Mouse (Mus musculus) left cerebral cortex, adult 18-20 months (tissue): ENCODE measurements around the gene Naaladl1. TPM values are rescaled to one million over a fixed set of nuclear protein-coding genes. Genes with fewer than 3 reads are reported as not detected.
"Not testable (repeated sequence)": the region's sequence is repeated elsewhere in the genome, so short reads cannot be mapped to it uniquely, and the experiment has no call there.

ENCODE experiments used
- DNase-seq, 2 experiments: peaks; one replicate each; pipeline ENCODE4 v3.0.0; 2021 to 2022; ENCODE audit warnings: low spot score in 2 of 2, mixed read lengths in 1 of 2
- total RNA-seq, 2 experiments: library from RNA; stranded (reverse); gene quantifications; 2 replicates each; pipeline ENCODE4 v1.2.3; 2021

Naaladl1 gene
- total RNA-seq, 2 experiments from 2014 or later = 0.14 to 0.21 TPM

DNA sequence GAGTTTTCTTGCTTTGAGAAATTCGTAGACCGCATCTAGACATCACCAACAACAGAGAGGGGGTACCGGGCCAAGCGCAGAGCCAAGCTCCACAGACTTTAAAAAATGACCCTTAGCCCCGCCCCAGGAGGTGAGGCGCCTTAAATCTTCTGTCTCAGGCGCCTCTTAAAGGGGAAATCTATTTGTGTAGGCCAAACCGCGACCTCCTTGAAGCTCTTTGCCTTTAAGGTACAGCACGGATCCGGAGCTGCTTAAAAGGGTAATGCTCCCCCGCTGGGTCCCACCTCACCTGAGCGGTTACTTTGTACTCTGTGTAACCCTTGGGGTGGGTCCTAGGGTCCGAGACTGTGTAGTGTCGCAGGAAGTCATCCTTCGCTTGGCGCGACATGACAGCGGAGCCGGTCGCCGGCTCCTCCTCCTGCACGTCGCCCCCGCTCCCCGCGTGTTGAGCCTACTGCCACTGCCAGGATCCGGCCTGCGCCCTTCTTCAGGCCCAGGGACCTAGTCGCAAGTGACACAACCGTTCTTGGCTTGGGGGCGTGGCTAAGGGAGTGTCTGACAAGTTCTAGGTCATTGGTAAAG is 22.3 kb downstream of the Naaladl1 start, which contains the start of gene Snx15:
Snx15 (minus strand) TSS at position 545 of the 582 bp plus-strand sequence.
- DNase-seq = peak; percentile 93 to 94

DNA sequence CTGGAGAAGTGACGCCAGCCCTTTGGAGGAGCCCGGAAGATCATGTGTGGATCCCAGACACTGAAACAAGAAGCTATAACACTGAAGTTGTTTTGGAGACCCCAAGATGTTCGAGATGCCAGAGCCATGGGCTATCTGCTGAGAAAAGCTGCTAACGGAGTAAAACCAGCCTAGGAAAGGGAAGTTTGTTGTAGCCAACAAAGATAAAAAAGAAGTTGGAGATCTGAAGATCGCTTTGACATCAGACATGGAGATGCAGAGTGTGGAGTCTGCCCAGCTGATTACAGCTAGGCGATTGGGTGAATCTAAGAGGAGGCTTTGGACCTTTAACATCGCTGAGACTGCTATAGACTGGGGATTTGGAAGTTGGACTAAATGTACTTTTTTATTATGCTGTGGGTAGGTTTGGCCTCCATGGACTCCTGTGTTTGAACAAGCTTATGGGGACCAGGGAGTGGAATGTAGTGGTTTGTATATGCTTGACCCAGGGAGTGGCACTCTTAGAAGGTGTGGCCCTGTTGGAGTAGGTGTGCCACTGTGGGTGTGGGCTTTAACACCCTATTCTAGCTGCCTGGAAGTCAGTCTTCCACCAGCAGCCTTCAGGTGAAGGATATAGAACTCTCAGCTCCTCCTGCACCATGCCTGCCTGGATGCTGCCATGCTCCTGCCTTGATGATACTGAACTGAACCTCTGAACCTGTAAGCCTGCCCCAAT is 25.0 kb downstream of the Naaladl1 start:
- not testable (repeated sequence) for DNase-seq

- no peak for DNase-seq
These were observed 26.7 kb downstream of the Naaladl1 start for GRCm38 (mm10) chr19:6132171-6132827.

- not testable (repeated sequence) for DNase-seq
These were observed 27.6 kb downstream of the Naaladl1 start for GRCm38 (mm10) chr19:6133197-6133596.

- no peak for DNase-seq
These were observed 30.8 kb downstream of the Naaladl1 start for GRCm38 (mm10) chr19:6136397-6136796.

- DNase-seq = no peak
These were observed 34.1 kb downstream of the Naaladl1 start for GRCm38 (mm10) chr19:6139701-6140100.

DNA sequence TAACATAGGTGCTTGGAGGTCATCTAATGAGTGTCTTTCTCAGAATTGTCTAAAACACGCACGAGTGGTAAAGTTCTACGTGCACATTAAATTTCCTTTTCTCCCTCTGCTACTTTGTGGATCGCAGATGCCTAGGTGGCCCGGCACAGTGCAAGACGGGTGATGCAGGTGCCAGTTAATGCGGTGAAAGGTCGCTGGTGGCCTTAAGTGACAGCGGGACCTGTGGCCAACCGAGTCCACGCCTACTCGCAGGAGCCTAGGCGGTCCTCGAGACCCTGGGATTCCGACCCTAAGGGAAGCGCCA is 34.7 kb downstream of the Naaladl1 start:
- no peak for DNase-seq

DNA sequence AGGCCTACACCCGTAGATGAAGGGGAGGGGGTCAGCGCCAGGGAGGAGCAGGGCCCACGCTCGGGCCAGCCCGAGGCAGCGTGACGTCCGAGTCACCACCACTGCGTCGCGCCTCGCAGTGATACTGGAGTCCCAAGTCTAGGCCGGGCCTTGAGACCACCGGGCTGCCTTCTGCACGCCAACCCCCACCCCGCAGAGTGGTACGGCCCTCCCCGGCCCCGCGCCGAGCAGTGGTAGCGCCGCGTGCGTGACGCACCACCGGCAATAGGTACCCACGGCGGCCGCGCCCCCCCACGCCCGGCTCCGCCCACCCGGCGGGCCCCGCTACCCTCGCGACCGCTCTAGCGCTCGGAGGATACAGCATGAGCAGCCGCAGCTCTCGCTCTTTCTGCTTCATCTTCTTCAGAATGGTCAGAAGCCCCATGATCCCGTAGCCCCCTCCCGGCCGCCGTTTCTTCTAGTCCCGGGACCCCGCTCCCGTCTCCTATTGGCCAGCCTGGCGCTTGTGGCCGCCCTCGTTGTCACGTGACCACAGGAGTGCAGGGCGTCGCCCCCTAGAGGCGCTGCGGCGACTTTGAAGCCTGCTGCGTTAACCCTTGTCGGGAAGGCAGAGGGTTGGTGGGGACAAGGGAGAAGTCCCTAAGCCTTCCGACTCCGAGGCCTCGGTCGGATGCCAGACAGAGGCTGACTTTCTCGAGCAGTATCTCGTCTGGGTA is 35.3 kb downstream of the Naaladl1 start, which contains the start of gene Batf2:
Batf2 (plus strand) TSS at position 306 of the 716 bp plus-strand sequence.
- peak; percentile 87 to 91 for DNase-seq

- DNase-seq = peak; percentile 74 to 76
These were observed 35.8 kb downstream of the Naaladl1 start, which contains the start of gene Arl2 for GRCm38 (mm10) chr19:6141394-6141749. Arl2 (minus strand) TSS chr19:6141548.

DNA sequence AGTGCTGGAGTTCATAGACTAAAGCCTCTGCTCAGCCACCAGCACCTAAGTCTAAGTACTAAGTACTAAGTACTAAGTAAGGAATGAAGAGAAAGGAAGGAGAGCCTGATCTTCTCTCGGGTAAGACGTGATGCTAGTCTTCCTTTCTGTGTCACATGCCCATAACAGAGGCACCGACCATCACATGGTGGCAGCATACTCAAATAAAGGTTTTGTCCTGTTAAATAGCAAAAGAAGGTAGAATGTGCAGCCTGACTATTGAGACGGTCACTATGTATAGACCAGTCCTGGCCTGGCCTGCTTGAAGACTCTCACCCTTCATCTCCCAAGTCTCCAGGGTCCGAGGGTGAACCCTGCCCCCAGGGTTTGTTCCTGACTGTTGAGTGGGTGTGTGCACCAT is 39.3 kb downstream of the Naaladl1 start:
- no peak for DNase-seq

DNA sequence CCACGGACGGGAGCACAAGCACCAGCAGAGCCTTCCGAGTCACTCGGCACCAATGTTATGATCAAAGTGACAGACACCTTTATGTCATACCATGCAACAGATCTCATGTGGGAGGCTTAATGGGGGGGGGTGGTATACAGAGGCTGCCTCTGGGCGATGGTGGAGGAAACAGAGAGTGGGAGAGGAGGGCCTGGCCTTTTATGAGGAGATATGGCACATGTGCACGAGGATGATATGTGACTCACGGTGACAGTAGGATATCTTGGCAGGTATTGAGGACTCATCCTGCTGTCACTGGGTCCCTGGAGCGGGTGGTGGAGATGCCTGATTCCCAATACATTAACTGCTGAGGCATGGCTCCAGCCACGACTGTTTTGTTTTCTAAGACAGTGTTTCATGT is 49.6 kb downstream of the Naaladl1 start:
- no peak for DNase-seq

DNA sequence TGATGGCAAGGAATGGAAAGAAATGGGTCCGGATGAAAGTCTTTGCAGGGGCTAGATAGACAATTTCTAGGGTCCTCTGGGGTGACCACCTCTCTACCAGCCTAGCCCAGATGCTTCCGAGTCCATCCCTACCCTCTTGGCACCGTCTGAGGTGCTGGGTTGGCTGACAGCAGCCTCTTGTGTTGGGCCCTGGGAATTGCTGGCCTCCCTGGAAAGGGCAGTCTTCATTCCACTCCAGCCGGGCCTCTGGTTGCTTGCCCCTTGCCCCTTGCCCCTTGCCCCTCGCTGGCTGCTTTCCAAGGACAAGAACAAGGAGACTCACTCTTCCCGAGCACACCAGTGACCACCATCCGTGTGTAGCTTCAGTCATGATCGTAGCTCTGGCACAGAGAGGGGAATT is 50.8 kb downstream of the Naaladl1 start:
- no peak for DNase-seq

GRCm38 (mm10) chr19:6157220-6157619 is 51.6 kb downstream of the Naaladl1 start:
- DNase-seq = no peak

DNA sequence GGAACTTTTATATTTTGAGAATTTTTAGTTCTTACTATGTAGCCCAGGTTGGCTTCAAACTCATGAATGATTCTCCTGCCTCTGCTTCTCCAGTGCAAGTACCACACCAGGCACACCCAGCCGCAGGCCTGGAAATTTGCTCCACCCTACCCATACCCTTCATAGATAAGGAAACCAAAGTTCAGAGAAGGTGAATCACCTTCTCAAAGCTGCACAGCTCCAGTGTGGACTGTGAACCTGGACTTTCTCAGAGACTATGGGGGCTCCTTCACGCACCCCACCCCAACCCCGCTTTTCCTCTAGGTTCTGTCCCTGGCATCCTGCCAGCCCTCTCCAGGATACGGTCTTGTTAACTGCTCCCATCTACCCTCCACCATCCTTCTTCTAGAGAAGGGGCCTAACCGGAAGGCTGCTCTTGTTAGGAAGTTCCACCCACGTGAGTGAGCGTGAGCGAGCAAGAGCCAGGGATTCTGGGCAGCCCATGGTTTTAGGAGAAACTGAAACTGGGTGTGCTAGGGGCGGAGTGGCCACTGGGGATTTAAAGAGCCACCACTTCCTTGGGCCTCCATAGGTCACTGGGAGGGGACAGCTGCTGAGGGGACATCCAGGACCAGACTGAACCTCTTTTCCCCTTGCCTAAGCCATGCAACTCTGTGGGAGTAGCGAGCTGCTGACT is 58.4 kb downstream of the Naaladl1 start:
- no peak for DNase-seq

Other genes starting within 250 kb of the Naaladl1 start
- gene Frmd8, start 230.5 kb upstream of the Naaladl1 start, total RNA-seq = 10 to 100 TPM; 13.5 to 13.6 TPM
- 1 to 10 TPM; 2.3 to 3.2 TPM for gene Slc25a45, start 228.0 kb upstream of the Naaladl1 start, total RNA-seq
- gene Tigd3, start 211.6 kb upstream of the Naaladl1 start, total RNA-seq = 1 to 10 TPM; 4.1 to 4.2 TPM
- 100 to 1,000 TPM in 1 of 2 experiments, 10 to 100 TPM in 1; 90.1 to 102 TPM for gene Dpf2, start 192.8 kb upstream of the Naaladl1 start, total RNA-seq
- gene Cdc42ep2, start 181.0 kb upstream of the Naaladl1 start, total RNA-seq = 1 to 10 TPM; 4.7 to 5.4 TPM
- 1 to 10 TPM; 4.9 to 5.0 TPM for gene Pola2, start 141.6 kb upstream of the Naaladl1 start, total RNA-seq
- not detected for gene Slc22a20, start 119.6 kb upstream of the Naaladl1 start, total RNA-seq
- gene Capn1, start 89.9 kb upstream of the Naaladl1 start, total RNA-seq = 10 to 100 TPM; 27.9 to 28.1 TPM
- 10 to 100 TPM; 41.3 to 41.6 TPM for gene Syvn1, start 59.2 kb upstream of the Naaladl1 start, total RNA-seq
- 10 to 100 TPM; 42.5 to 51.3 TPM for gene Mrpl49, start 48.0 kb upstream of the Naaladl1 start, total RNA-seq
- gene Fau, start 47.9 kb upstream of the Naaladl1 start, total RNA-seq = 100 to 1,000 TPM; 717 to 762 TPM
- 10 to 100 TPM; 32.2 to 35.0 TPM for gene Znhit2, start 44.6 kb upstream of the Naaladl1 start, total RNA-seq
- 10 to 100 TPM; 25.1 to 25.2 TPM for gene Tm7sf2, start 37.4 kb upstream of the Naaladl1 start, total RNA-seq
- 10 to 100 TPM; 78.5 to 94.4 TPM for gene Vps51, start 28.6 kb upstream of the Naaladl1 start, total RNA-seq
- gene Tmem262, start 25.7 kb upstream of the Naaladl1 start, total RNA-seq = not detected
- under 1 TPM; 0.54 to 0.60 TPM for gene Gm28374, start 23.5 kb upstream of the Naaladl1 start, total RNA-seq
- gene Zfpl1, start 20.8 kb upstream of the Naaladl1 start, total RNA-seq = 10 to 100 TPM; 38.6 to 42.1 TPM
- gene Cdca5, start 20.8 kb upstream of the Naaladl1 start, total RNA-seq = under 1 TPM in 1 of 2 experiments, not detected in 1; 0.26 TPM
- not detected for gene AC131692.1, start 11.4 kb upstream of the Naaladl1 start, total RNA-seq
- gene Sac3d1, start 12.9 kb downstream of the Naaladl1 start, total RNA-seq = 10 to 100 TPM; 17.8 to 19.0 TPM
- gene Snx15, start 22.5 kb downstream of the Naaladl1 start, total RNA-seq = 10 to 100 TPM; 41.6 to 44.8 TPM
- gene Batf2, start 35.2 kb downstream of the Naaladl1 start, total RNA-seq = 1 to 10 TPM in 1 of 2 experiments, under 1 TPM in 1; 0.51 to 1.2 TPM
- 10 to 100 TPM; 82.9 to 92.9 TPM for gene Arl2, start 35.8 kb downstream of the Naaladl1 start, total RNA-seq
- gene Majin, start 78.6 kb downstream of the Naaladl1 start, total RNA-seq = under 1 TPM in 1 of 2 experiments, not detected in 1; 0.37 TPM
- not detected for gene Gpha2, start 120.6 kb downstream of the Naaladl1 start, total RNA-seq
- 100 to 1,000 TPM; 152 to 158 TPM for gene Ppp2r5b, start 130.1 kb downstream of the Naaladl1 start, total RNA-seq
- gene Atg2a, start 135.9 kb downstream of the Naaladl1 start, total RNA-seq = 10 to 100 TPM; 31.5 to 33.9 TPM
- gene Ehd1, start 170.9 kb downstream of the Naaladl1 start, total RNA-seq = 10 to 100 TPM; 36.8 to 39.0 TPM
- 1 to 10 TPM; 4.2 to 4.8 TPM for gene Cdc42bpg, start 200.7 kb downstream of the Naaladl1 start, total RNA-seq
- gene Men1, start 229.2 kb downstream of the Naaladl1 start, total RNA-seq = 10 to 100 TPM; 62.4 to 74.5 TPM
- gene Map4k2, start 235.4 kb downstream of the Naaladl1 start, total RNA-seq = 100 to 1,000 TPM in 1 of 2 experiments, 10 to 100 TPM in 1; 92.9 to 100 TPM